Mouse (Mus musculus) hindlimb bud, embryonic 11.5 days (tissue): ENCODE measurements around the gene B4gat1.

ENCODE experiments used
- DNase-seq: peaks from one replicate; pipeline ENCODE4 v3.0.0-alpha.2; 2012; ENCODE audit warnings: low read depth, low spot score; ENCODE audit errors: extremely low spot score

B4gat1 gene

GRCm38 (mm10) chr19:5026111-5026510, 12.5 kb upstream of the B4gat1 start:
- no peak for DNase-seq

- no peak for DNase-seq
These were observed 5.9 kb upstream of the B4gat1 start for GRCm38 (mm10) chr19:5032686-5033085.

- DNase-seq, result no peak
These were observed 2.0 kb upstream of the B4gat1 start for GRCm38 (mm10) chr19:5036577-5036976.

GRCm38 (mm10) chr19:5037678-5038571, 701 bp upstream of the B4gat1 start:
- DNase-seq, result no peak

- no peak for DNase-seq
These were observed 882 bp downstream of the B4gat1 start for GRCm38 (mm10) chr19:5039301-5040114.

- DNase-seq, result no peak
These were observed 2.4 kb downstream of the B4gat1 start, which contains the start of gene Brms1 for GRCm38 (mm10) chr19:5040862-5041523. Gene Brms1 (plus strand): TSS chr19:5041354.

- no peak for DNase-seq
These were observed 3.0 kb downstream of the B4gat1 start for GRCm38 (mm10) chr19:5041588-5041987.

GRCm38 (mm10) chr19:5045531-5045930, 6.9 kb downstream of the B4gat1 start:
- no peak for DNase-seq

GRCm38 (mm10) chr19:5048138-5049056, 9.8 kb downstream of the B4gat1 start:
- DNase-seq, result no peak

- DNase-seq, result no peak
These were observed 10.7 kb downstream of the B4gat1 start for GRCm38 (mm10) chr19:5049325-5049724.

- DNase-seq, result no peak
These were observed 11.7 kb downstream of the B4gat1 start, which contains the start of gene Rin1 for GRCm38 (mm10) chr19:5050047-5050905. Gene Rin1 (plus strand): TSS chr19:5050481.

- DNase-seq, result no peak
These were observed 12.4 kb downstream of the B4gat1 start for GRCm38 (mm10) chr19:5051031-5051430.

- DNase-seq, result no peak
These were observed 12.9 kb downstream of the B4gat1 start for GRCm38 (mm10) chr19:5051515-5051914.

GRCm38 (mm10) chr19:5052166-5052822, 13.7 kb downstream of the B4gat1 start:
- DNase-seq, result no peak

GRCm38 (mm10) chr19:5052853-5053252, 14.2 kb downstream of the B4gat1 start:
- no peak for DNase-seq

- no peak for DNase-seq
These were observed 15.3 kb downstream of the B4gat1 start for GRCm38 (mm10) chr19:5053909-5054308.

GRCm38 (mm10) chr19:5056251-5056650, 17.6 kb downstream of the B4gat1 start:
- no peak for DNase-seq

- DNase-seq, result no peak
These were observed 19.5 kb downstream of the B4gat1 start for GRCm38 (mm10) chr19:5057876-5058775.
